Mouse (Mus musculus) splenic B cell, adult 2 months (primary cell): ENCODE measurements around the gene Tarm1.

Source experiments
- DNase-seq: peaks from one replicate; pipeline ENCODE4 v3.0.0-alpha.2; 2011; ENCODE audit warnings: low read depth, low spot score
- H3K27me3 ChIP-seq: 2 replicates; pipeline ENCODE4 v1.6.1; 2012; ENCODE audit warnings: mild to moderate bottlenecking, low read length, moderate library complexity, mixed read lengths; ENCODE audit not compliant: control insufficient read depth, poor library complexity, insufficient read depth, severe bottlenecking
- H3K36me3 ChIP-seq: 2 replicates; pipeline ENCODE4 v1.6.1; 2012; ENCODE audit warnings: mild to moderate bottlenecking, low read length, moderate library complexity, mixed read lengths; ENCODE audit not compliant: control insufficient read depth, poor library complexity, insufficient read depth, severe bottlenecking

Tarm1 gene

DNA sequence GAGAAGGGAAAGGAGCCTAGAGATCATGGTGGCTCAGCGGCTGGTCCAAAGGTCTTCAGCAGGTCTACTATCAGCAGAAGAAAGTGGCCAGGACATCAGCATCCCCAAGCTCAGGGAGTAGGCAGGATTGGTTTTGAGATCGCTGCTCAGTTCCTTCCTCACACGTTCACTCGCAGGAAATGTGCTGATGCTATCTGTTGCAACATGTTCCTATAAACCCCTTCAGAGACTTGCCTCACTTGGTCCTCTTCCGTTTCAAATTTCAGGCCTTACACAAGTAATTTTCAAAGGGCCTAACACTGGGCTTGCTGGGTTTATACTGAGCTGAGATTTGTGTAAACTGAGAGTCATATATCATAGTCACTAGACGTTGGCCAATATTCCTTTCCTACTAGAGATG lies at the start of gene Tarm1:
Gene Tarm1 (minus strand): TSS at position 186 of the 400 bp plus-strand sequence.
- H3K27me3 ChIP-seq: no peaks in the 10 kb centered on the region
- DNase-seq: no peak
- no peaks in the 10 kb centered on the region for H3K36me3 ChIP-seq

DNA sequence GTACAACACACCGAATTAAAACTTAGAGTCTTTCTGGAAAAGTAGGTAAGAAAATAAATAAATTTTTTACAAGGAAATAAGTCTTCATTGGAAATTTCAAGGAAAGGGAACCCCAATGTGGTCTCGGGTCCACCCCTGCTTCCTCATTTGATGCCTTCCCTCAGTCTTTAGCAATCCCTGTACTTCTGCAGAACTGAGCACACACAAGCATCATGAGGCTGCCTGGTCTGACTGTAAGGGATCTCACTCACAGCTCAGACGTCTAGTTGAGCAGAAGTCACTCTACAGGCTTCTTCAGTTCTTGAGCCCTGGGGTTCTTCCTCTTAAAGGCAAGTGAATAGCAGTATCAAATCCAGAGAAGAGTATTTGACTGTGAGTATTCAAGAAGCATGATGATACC lies 3.5 kb upstream of the Tarm1 start:
- no peaks in the 10 kb centered on the region for H3K27me3 ChIP-seq
- DNase-seq: no peak
- no peaks in the 10 kb centered on the region for H3K36me3 ChIP-seq

DNA sequence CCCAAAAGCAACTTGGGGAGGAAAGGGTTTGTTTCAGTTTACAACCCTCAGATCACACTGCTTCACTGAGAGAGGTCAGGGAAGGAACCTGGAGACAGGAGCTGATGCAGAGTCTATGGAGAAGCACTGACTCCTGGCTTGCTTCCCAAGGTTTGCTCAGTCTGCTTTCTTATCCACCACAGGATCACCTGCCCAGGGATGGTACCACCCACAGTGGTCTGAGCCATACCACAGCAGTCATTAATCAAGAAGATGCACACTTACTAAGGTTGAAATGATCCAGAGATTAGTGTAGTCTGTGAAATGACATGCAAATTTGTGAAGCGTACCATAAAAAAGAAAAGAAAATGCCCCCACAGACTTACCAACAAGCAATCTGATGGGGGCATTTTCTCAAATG lies 2.0 kb downstream of the Tarm1 start:
- H3K27me3 ChIP-seq: no peaks in the 10 kb centered on the region
- no peaks in the 10 kb centered on the region for H3K36me3 ChIP-seq
- DNase-seq: no peak

DNA sequence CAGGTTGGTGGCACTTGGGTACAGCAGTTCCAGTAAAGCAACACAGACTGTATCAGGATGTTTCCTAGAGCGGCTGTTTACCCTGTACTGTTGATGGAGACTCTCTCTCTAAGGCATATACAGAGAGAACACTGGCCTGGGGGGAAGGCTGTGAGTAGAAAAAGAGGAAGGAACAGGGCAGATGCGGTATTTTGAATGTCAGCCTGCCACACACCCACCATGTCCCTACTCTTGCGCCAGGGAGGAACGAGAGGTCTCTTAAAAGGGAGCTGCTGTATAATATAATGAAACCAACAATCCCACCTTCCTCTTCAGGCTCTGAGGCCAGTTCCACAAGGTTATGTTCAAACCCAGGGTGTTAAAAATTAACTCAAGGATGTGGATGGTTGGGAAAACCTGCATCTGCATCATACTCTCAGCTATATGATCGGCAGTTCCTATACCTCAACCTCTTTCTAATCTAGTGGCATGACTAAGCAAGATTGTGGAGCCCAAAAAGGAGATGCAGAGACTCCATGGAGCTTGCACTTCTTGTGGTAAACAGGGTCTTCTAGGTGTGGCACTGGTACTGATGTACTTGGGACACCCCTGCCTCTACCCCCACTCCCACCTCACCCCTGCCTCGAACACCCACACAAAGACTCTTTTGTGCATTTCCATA lies 20.3 kb downstream of the Tarm1 start:
- H3K36me3 ChIP-seq: no peaks in the 10 kb centered on the region
- DNase-seq: no peak
- H3K27me3 ChIP-seq: no peaks in the 10 kb centered on the region

DNA sequence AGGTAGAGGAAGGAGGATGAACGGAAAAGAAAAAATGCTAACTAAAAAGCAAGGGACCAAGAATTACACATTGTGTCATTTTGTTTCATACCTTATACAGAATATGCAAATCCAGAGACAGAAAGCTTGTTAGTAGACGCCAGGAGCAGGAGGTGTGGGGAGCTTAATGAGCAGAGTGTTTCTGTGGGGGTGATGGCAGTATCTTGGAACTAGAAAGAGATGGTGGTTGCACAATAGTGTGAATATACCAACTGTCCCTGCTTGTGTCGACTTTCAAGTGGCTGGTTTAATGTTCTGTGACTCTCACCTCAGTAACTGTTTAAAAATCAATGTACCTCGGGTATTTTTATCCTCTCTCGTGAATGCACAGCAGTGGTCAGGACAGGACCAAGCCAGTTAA lies 25.7 kb downstream of the Tarm1 start:
- DNase-seq: no peak
- Histone ChIP-seq H3K36me3 (no peaks in the 10 kb centered on the region), H3K27me3 (no peaks in the 10 kb centered on the region)

DNA sequence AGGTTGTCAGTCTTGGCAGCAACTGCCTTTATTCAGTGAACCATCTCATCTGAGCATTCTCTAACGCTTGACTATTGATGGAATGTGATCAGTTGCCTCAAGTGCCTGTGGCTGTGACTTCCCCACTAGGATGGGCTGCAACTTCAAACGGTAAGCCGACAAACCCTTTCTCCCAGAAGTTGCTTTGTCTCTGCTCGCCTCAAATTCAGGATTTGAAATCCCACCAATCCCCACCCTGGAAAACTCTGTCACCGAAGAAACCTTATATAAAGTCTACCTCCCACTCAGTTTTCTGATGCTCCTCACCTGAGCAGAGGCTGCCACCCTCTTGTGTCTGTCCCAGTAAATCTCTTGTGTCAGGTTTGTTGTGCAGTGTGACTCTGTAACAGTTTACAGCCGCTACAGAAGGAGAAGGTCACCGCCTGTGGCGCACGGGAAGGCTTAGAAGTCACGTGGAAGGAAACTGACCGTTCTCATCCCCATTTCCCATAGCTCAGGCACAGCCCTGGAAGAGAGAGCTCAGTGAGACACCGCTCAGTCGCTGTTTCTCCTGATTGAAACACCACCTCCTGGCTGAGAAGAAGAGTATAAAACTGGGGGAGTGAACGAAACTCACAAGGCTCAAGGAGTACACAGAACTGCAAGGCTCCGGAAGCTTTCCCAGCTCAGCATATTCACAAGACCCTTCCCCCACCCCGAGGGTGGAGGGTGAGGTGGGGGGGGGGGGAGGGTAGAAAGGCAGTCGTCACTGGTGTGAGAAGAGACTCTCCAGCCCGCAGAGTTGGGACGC lies 27.9 kb downstream of the Tarm1 start:
- H3K36me3 ChIP-seq: no peaks in the 10 kb centered on the region
- H3K27me3 ChIP-seq: no peaks in the 10 kb centered on the region
- DNase-seq: no peak

DNA sequence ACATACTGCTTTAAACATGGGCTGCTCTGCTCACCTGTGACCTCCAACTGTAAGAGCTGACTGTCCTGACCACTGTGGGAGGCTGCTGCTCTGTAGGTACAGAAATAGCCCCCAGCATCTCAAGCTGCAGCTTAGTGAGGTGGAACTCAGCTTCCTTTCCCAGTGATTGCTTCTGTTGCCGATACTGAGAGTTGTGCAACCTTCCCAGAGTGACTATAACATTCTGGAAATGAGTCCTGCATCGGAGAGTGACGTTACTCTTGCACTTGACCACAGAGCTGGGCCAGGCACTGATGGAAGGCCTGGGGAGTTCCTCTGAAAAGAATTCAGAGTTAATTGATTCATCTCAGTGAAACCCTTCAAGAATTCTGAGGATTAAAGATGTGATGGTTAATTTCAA lies 29.6 kb downstream of the Tarm1 start:
- no peaks in the 10 kb centered on the region for H3K36me3 ChIP-seq
- no peaks in the 10 kb centered on the region for H3K27me3 ChIP-seq
- no peak for DNase-seq

DNA sequence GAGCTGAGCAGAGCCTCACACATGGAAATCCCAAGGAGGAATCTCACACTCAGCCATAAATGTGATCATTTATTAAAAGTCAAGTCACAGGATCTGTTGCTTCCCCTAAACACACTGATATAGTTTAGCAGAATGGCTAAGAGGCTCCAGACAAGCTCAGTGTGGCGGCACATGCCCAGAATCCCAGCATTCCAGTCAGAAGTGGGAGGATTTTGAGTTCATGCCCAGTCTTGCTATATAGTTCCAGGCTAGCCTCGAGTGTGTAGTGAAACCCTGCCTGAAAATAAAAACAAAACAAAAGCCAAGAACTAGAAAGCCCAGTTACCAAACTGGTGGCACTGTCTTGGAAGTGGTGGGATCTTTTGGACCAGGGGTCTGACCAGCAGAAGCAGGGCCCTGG lies 33.8 kb downstream of the Tarm1 start:
- H3K27me3 ChIP-seq: no peaks in the 10 kb centered on the region

DNA sequence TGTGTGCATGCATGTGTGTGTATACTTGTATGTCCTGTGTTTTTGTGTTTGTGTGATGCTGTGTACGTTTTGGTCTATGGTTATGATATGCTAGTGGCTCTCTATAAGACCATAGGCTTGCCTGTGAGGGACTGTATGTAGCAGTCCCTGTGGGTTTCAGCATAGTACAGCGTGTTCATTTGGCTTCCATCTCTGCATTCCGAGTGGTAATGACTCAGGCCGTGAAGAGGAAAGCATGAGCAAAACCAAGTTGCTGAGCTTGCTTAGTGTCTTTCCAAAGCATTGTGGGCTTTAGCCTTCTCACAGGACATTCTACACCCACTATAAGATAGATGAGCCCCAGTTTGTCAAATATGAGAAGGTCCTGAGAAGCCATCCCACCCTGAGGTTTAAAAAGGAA lies 39.1 kb downstream of the Tarm1 start:
- Histone ChIP-seq H3K27me3 (no peaks in the 10 kb centered on the region), H3K36me3 (no peaks in the 10 kb centered on the region)
- DNase-seq: no peak

More for the DNA sequence above, 33.8 kb downstream of the Tarm1 start:
- no peaks in the 10 kb centered on the region for H3K36me3 ChIP-seq
- DNase-seq: no peak

DNA sequence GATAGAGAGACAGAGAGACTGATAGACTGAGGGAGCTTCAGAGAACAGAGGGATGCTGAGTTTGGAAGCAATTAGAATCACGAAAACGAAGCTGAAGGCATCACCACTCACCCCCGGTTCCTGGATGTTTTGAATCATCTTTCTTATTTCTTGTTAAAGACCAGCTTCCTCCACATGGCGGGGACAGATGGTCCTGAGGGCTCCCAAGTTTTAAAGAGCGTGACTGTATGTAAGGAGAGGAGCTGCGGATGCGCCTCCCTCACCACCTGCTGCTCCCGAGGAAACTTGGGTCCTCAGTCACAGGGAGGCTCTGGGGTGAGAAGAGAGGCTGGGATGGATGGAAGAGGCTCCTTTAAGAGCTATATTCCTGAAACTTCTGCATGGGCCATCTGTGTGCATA lies 42.2 kb downstream of the Tarm1 start:
- H3K36me3 ChIP-seq: no peaks in the 10 kb centered on the region
- no peaks in the 10 kb centered on the region for H3K27me3 ChIP-seq
- no peak for DNase-seq

DNA sequence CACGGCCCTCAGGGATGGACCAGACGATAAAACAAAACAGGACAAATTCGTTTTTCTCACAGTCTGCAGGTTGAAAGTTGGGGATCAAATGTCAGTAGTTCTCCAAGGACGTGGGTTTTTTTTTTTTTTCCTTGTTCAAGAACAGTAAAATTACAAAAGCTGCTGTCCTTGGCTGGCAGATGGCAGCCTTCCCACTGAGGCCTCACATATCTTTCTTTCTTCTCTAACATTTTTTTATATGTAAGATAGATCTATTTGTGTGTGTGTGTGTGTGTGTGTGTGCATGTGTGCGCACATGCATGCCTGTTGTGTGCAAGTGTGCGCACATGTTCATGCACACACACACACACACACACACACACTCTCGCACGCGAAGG lies 44.6 kb downstream of the Tarm1 start:
- H3K36me3 ChIP-seq: no peaks in the 10 kb centered on the region; the same call in 1 of the 2 replicates

DNA sequence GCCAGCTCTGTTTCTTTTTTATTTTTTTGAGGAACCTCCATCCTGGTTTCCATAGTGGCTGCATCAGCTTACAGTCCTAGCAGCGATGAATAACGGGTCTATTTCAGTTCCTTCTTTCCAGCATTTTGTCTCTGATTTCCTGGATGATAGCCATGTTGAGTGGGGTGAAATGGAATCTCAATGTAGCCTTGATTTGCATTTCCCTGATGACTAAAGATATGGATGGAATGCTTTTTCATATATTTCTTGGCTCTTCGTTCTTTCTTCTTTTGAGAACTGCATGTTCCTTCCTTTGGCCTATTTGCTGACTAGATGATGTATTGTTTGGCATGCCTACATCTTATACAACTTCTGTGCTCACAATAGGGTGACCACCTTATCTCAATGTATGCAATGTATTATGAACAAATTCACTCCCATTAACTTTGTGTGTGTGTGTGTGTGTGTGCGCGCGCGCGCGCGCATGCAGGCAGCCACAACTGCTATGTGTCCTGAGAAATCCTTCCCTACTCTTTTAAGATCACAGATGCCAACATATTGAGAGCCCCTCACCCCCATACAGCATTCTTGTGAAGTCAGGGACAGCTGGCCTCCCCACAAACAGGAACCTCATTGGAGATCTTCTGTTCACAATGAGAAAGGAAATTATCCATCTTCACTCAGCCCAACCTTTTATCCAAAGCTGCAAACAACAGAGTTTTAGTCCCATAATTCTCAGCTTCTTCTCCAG lies 45.1 kb downstream of the Tarm1 start:
- no peaks in the 10 kb centered on the region for H3K27me3 ChIP-seq
- no peak for DNase-seq
- no peaks in the 10 kb centered on the region; the same call in 1 of the 2 replicates for H3K36me3 ChIP-seq

More for the DNA sequence above, 44.6 kb downstream of the Tarm1 start:
- no peaks in the 10 kb centered on the region for H3K27me3 ChIP-seq
- no peak for DNase-seq

DNA sequence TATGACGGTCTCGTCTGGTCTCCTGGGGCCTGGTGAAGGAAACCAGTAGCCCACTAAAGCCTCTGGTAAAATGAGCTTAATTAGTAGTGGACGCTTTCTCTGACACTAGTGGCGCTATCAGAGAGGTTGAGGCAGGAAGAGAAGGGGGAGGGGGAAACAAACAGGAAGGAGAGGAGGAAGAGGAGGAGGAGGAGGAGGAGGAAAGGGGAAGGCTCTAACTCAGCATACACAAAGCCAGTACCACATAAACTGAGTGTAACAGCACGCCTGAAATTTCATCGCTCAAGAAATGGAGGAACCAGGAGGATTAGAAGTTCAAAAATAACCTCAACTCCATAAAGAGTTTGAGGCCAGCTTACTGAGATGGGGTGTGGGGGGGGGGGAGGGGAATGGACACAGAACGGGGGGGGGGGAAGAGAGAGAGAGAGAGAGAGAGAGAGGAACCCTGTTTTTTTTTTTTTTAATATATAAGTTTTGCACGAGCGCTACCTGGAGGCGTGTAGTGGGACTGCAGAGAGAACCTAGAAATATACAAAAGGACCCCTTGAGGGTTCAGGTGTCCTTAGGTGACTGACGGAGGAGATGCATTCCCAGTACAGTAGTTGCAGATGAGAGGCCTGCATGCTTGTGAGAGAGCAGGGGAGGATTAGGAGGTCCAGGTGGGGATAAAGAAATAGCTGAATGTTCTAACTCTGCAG lies 48.8 kb downstream of the Tarm1 start:
- Histone ChIP-seq H3K27me3 (no peaks in the 10 kb centered on the region), H3K36me3 (no peaks in the 10 kb centered on the region; the same call in 1 of the 2 replicates)
- no peak for DNase-seq

DNA sequence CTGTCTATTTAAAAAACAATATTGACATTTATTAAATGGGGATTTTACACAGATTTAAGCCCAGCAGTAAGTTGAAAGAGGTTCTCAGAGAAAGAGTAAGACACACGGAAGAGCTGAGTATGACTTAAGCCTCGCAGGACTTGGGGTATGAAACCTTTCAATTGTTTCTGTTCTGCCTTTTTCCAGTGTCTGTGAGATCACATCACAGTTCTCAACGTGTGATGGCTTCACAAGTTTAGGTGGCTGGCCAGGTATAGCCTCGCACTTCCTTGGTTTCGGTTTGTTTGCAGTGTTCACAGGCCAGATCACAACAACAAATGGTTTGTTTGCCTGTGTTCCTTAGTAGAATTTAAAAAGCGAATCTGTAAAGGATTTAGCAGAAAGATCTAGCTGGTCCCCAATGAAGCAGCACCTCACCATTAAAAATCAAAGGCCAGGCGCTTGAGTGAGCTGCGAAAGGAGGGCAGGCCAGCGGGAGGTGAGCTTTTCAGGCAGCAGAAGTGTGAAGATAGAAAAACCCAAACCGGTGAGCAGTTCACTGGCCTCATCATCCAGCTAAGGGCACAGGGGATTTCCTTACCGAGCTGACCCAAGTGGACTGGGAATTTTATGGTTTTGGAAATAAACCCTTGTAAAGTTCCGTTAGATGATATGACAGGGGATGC lies 49.5 kb downstream of the Tarm1 start:
- no peak for DNase-seq
- H3K36me3 ChIP-seq: no peaks in the 10 kb centered on the region; the same call in 1 of the 2 replicates
- H3K27me3 ChIP-seq: no peaks in the 10 kb centered on the region
